Mouse (Mus musculus): ENCODE results near the gene Arhgef40.

DNA sequence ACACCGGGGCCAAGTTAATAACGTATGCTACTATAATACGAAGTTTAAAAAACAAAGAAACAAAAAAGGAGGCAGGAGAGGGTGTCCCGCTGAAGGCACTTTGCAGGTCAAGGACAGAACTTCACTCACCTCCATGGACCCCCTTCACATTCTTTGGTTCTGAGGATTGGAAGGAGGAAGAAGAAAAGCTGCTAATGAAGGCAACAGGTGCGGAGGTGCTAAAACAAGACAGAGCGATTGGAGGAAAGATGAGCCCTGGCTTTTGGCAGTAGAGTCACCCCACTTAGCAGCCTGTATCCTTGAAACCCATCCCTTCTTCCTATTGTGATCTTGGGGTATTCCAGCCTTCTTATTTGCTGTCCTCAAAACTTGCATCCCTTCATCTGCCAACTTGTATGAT, 25.3 kb downstream of the Arhgef40 start:
- no peak for TF ChIP-seq CTCF (IDR thresholded peaks at IDR 0.05; ENCODE audit: extremely low read depth, insufficient read depth, low read length)
- TF ChIP-seq POLR2A (IDR thresholded peaks at IDR 0.05; ENCODE audit: extremely low read depth, insufficient read depth, low read length) = no peak
